Mouse (Mus musculus): ENCODE data around the gene Micall2.
"Not testable (repeated sequence)": the region's sequence is repeated elsewhere in the genome, so short reads cannot be mapped to it uniquely, and the experiment has no call there.

Gene Micall2

GRCm38 (mm10) chr5:139735677-139736503 lies at the start of gene Micall2:
Gene Micall2 (minus strand): TSS chr5:139736336.
- peak; percentile 79 to 83 for DNase-seq

GRCm38 (mm10) chr5:139781406-139781805 lies 45.3 kb upstream of the Micall2 start:
- DNase-seq = peak in 1 of 2 experiments; percentile 35

GRCm38 (mm10) chr5:139776966-139777365 lies 40.8 kb upstream of the Micall2 start:
- no peak for DNase-seq

- peak; percentile 87 to 95 for DNase-seq
Observed at GRCm38 (mm10) chr5:139775216-139775926, 39.2 kb upstream of the Micall2 start, which contains the start of gene Ints1. Gene Ints1 (minus strand): TSS chr5:139775674.

- DNase-seq = no peak
Observed at GRCm38 (mm10) chr5:139768216-139768615, 32.1 kb upstream of the Micall2 start.

GRCm38 (mm10) chr5:139764296-139764695 lies 28.2 kb upstream of the Micall2 start:
- DNase-seq = peak in 1 of 2 experiments; percentile 32

- DNase-seq = no peak
Observed at GRCm38 (mm10) chr5:139758096-139758495, 22.0 kb upstream of the Micall2 start.

GRCm38 (mm10) chr5:139756586-139756985 lies 20.4 kb upstream of the Micall2 start:
- DNase-seq = no peak

GRCm38 (mm10) chr5:139756135-139756534 lies 20.0 kb upstream of the Micall2 start:
- no peak for DNase-seq

- peak in 1 of 2 experiments; percentile 53 for DNase-seq
Observed at GRCm38 (mm10) chr5:139754753-139755152, 18.6 kb upstream of the Micall2 start.

GRCm38 (mm10) chr5:139750535-139750934 lies 14.4 kb upstream of the Micall2 start:
- peak; percentile 26 to 64 for DNase-seq

- DNase-seq = no peak
Observed at GRCm38 (mm10) chr5:139749413-139750125, 13.4 kb upstream of the Micall2 start.

- peak in 1 of 2 experiments; percentile 50 for DNase-seq
Observed at GRCm38 (mm10) chr5:139745771-139746170, 9.6 kb upstream of the Micall2 start.

GRCm38 (mm10) chr5:139742640-139743039 lies 6.5 kb upstream of the Micall2 start:
- DNase-seq = not testable (repeated sequence)

GRCm38 (mm10) chr5:139738592-139739315 lies 2.6 kb upstream of the Micall2 start:
- DNase-seq = no peak

GRCm38 (mm10) chr5:139737841-139738591 lies 1.9 kb upstream of the Micall2 start:
- no peak for DNase-seq

GRCm38 (mm10) chr5:139736504-139736940 lies 386 bp upstream of the Micall2 start:
- DNase-seq = no peak

- DNase-seq = no peak
Observed at GRCm38 (mm10) chr5:139734746-139735145, 1.4 kb downstream of the Micall2 start.

GRCm38 (mm10) chr5:139734016-139734415 lies 2.1 kb downstream of the Micall2 start:
- DNase-seq = no peak

GRCm38 (mm10) chr5:139732634-139733107 lies 3.5 kb downstream of the Micall2 start:
- no peak for DNase-seq

Data from spleen, adult 18-20 months (tissue).